Mouse (Mus musculus): ENCODE results near the gene 4930503B20Rik.
A peak's percentile ranks its signal among the peaks of the same experiment; 100 is the strongest.

DNA sequence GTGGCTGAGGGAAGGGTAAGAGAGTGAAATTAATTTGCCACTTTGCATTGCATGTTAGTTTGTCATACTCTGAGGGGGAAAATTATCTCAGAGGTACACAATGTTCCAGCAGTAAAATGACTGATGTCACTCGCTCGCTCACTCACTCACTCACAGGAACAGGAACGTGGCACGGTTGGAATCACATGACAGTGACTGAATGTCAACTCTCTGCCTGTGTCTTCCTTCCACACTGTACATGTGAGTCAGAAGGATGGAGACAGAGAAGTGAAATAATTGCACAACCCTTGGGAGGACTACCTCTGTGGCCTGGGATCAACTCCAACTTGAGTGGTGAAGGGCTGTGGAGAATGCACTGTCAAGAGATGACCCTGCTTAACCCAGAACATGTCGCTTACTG lies 6.3 kb upstream of the 4930503B20Rik start:
- no peak for TF ChIP-seq CTCF (IDR thresholded peaks at IDR 0.05; ENCODE audit: low read depth)
- peak; percentile 95 for TF ChIP-seq EP300 (IDR thresholded peaks at IDR 0.05; ENCODE audit: low read depth)

All from heart, postnatal 0 days (tissue).